Mouse (Mus musculus) testis, postnatal 10 days (tissue): Measurements from ENCODE around the gene Mapk14.

Experiments used
- DNase-seq: peaks from one replicate; pipeline ENCODE4 v3.0.0; 2021; ENCODE audit warnings: low spot score

Mapk14 gene

GRCm38 (mm10) chr17:28785036-28785435, 93.9 kb downstream of the Mapk14 start:
- no peak for DNase-seq

- DNase-seq: no peak
These were observed 96.4 kb downstream of the Mapk14 start for GRCm38 (mm10) chr17:28787507-28787906.

GRCm38 (mm10) chr17:28797031-28797430, 105.9 kb downstream of the Mapk14 start:
- no peak for DNase-seq
